Mouse (Mus musculus) heart, adult 10 weeks (tissue): ENCODE measurements around the gene Plch2. TPM values are rescaled to one million over a fixed set of nuclear protein-coding genes. Genes with fewer than 3 reads are reported as not detected.

Experiments used
- polyA plus RNA-seq: library from polyadenylated mRNA; stranded (reverse); fragments of 350-450 nt; fragmentation: Illumina TruSeq; extraction: RNeasy Lipid Tissue Mini Kit (QIAGEN cat#74804); gene quantifications from one replicate; pipeline ENCODE4 v1.2.3, GENCODE M21; 2014; ENCODE audit warnings: low read depth, low replicate concordance

Gene Plch2
- polyA plus RNA-seq = not detected

DNA sequence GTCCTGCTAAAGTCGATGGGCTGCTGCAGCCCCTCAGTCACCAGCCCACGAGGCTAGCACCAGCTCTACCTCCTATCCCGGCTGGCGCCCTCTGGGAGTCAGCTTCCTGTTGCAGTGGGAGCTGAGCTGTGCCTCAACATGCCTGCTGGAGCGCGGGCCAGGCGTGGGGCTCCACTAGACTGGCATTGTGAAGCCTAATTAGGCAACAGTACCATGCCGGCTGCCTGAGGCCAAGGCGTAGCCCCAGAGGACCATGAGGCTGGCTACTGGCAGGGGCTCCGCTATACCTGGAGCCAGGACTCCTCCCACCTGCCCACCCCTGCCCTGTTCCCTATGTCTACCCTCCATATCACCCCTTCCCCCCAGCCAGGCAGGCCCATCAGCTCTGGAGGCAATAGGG is at the start of gene Plch2:
TSS of gene Plch2 (minus strand) at position 61 of the 400 bp plus-strand sequence.

DNA sequence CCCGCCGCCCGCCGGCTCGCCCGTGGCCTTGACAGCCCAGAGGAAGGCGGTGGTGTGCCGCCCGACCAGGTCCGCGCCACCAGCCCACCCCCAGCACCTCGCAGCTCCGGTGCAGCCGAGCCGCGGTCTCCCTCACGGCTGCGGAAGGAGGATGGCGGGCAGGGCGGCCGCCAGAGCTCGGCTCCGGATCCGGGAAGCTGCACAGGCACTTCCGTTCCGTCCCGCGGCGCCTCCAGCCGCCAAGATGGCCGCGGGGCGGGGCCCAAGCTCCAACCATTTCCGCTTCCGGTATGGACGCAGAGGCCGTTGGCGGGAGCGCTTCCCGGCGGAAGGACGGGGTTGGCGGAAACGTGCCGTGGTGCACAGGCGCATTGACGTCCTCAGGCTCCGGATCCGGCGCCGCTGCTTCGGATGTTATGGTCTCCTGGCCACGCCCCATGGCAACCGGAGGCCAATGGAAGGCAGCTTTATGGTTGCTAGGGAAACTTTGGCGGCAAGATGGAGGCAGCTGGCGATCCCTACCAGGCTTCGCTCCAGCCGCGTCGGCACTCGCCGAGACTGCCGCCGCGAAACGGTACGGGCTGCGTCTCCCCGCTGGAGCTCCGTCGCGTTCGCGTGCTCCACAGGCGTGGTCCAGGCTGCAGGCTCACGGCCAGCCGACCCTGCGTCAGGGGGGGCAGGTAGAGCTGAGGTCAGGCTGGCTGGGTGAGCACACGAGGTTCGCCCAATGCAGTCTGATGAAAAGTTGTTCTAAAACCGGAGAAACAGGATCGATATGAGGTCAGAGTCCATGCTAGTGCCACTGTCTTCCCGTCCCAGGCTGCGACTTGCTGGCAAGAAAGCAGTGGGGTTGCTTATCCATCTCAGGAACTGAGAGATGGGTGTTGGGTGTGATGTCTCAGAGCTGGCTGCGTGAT is 29.8 kb upstream of the Plch2 start, which contains the start of the genes Rer1 and Morn1:
TSS of gene Rer1 (minus strand) at position 275 of the 917 bp plus-strand sequence.
TSS of gene Morn1 (plus strand) at position 470 of the 917 bp plus-strand sequence.

DNA sequence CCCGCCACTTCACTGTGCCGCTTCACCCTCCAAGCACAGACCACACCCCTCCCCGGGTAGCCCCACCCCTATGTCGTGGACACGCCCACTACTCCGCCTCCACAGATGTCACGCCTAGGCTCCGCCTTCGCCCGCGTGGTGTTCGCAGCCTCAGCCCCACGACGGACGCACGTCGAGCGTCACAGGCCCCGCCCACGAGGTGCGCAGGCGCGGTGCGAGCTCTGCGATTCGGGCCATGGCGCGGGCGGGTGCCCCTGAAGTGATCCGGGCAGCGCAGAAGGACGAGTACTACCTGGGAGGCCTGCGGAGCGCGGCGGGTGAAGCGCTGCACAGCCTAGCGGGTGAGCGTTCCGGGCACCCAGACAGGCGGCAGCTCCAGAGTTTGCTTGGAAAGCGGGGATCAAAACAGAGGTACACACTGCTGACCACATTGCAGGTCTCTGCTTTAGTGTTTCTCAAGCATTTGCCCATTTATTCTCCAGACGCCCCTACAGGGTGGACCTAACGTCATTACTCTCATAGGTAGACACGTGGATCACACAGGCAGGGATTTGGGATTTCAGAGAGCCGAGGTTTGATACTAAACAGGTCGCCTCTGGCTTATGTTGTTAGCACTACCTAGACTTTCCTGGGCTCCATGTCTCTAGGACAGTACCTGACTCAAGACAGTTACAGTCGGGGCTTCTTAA is 10.4 kb upstream of the Plch2 start, which contains the start of gene Pex10:
TSS of gene Pex10 (plus strand) at position 183 of the 689 bp plus-strand sequence.

DNA sequence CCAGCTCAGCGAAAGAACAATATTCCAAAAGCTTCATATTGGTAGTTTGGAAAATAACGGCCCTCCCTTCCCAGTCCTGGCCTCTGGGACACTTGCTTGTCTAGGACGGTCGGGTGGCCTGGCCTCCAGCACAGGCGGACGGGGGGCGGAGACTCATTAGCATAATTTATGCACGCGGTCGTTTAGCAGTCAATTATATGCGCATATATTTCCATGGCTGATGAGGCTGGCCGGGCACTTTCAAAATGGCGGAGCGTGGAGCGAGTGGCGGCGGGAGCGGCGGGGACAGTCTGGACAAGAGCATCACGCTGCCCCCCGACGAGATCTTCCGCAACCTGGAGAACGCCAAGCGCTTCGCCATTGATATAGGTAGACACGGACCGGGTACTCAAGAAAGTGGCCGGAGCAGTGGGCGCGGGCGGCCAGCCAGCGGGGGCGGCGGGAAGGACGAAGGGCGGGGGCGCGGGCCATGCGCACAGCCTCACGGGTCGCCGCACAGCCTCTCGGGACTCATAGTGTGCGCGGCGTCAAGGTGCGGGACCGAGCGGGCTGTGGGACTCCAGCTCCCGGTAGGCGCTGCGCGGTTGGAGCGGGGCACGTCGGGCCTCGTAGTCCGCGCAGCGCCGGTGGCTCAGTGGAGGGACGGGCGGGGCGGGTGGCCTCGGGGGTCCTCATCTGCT is 92.5 kb downstream of the Plch2 start, which contains the start of gene Pank4:
TSS of gene Pank4 (plus strand) at position 223 of the 680 bp plus-strand sequence.

DNA sequence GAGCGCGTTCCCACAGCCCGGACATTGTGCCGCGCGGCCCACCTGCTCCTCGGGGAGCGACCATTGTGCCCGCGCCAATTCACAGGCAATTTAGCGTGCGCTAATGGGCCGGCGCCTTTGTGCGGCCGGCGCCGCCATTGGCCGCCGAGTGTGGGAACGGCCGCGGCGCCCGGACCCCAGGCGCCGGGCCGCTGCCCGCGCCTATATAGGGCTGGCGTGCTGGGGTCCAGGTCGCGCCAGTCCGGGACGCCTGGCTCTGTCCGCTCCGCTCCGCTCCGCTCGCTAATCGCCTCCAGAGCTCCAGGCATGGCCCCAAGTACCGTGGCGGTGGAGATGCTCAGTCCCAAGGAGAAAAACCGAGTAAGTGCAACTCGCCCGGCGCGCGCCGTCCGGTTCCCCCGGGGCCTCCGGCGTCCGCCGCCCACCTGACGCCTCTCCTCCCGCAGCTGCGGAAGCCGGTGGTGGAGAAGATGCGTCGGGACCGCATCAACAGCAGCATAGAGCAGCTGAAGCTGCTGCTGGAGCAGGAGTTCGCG is 95.8 kb downstream of the Plch2 start, which contains the start of gene Hes5:
TSS of gene Hes5 (plus strand) at position 234 of the 536 bp plus-strand sequence.

Other genes with a start within 250 kb of the Plch2 start
- gene Ttc34, start 219.3 kb downstream of the Plch2 start, polyA plus RNA-seq = not detected
- not detected for gene Mmel1, start 187.2 kb downstream of the Plch2 start, polyA plus RNA-seq
- gene Fam213b, start 157.6 kb downstream of the Plch2 start, polyA plus RNA-seq = 164 TPM
- 5.6 TPM for gene Tnfrsf14, start 128.2 kb downstream of the Plch2 start, polyA plus RNA-seq
- gene Hes5, start 95.9 kb downstream of the Plch2 start, polyA plus RNA-seq = not detected
- 57.1 TPM for gene Pank4, start 92.7 kb downstream of the Plch2 start, polyA plus RNA-seq
- 18.9 TPM for gene Pex10, start 10.2 kb upstream of the Plch2 start, polyA plus RNA-seq
- gene Rer1, start 29.6 kb upstream of the Plch2 start, polyA plus RNA-seq = 108 TPM
- 1.2 TPM for gene Morn1, start 29.8 kb upstream of the Plch2 start, polyA plus RNA-seq
- gene Ski, start 165.8 kb upstream of the Plch2 start, polyA plus RNA-seq = 43.6 TPM
- 13.4 TPM for gene Faap20, start 193.0 kb upstream of the Plch2 start, polyA plus RNA-seq